Mouse (Mus musculus) liver, adult 2 months (tissue): Measurements from ENCODE around the gene Cyb5b.

ENCODE experiments used
- CTCF ChIP-seq: fragments of 200-500 bp; IDR thresholded peaks from 2 replicates; pipeline ENCODE4 v1.5.1; 2011; ENCODE audit warnings: low read depth, low read length, control low read depth
- POLR2A ChIP-seq: fragments of 200-500 bp; IDR thresholded peaks from 2 replicates; pipeline ENCODE4 v1.6.1; 2011; ENCODE audit warnings: low read length, control low read depth; ENCODE audit not compliant: insufficient read depth; ENCODE audit errors: extremely low read depth

GRCm38 (mm10) chr8:107187631-107188030 is 37.2 kb downstream of the Cyb5b start:
- TF ChIP-seq POLR2A (no peak), CTCF (no peak)
